Mouse (Mus musculus) lung, embryonic 14.5 days (tissue): ENCODE results near the gene Slc10a4. TPM values are rescaled to one million over a fixed set of nuclear protein-coding genes. Genes with fewer than 3 reads are reported as not detected.

Source experiments
- ATAC-seq: fragments of 200-750 bp; cut with Nextera tagmentation; 2 replicates; pipeline ENCODE4 v1.8.0; 2017; ENCODE audit warnings: mild to moderate bottlenecking, moderate TSS enrichment, moderate library complexity; ENCODE audit not compliant: insufficient read depth
- DNase-seq: peaks from one replicate; pipeline ENCODE4 v3.0.0-alpha.2; 2015
- H3K27ac ChIP-seq: fragments of 300-500 bp; sonication (generic); 2 replicates; pipeline ENCODE4 v1.5.1; 2014; ENCODE audit warnings: low read depth, mild to moderate bottlenecking, moderate library complexity
- H3K27me3 ChIP-seq: fragments of 300-500 bp; sonication (generic); 2 replicates; pipeline ENCODE4 v1.6.1; 2014; ENCODE audit warnings: low read length, control low read depth; ENCODE audit not compliant: insufficient read depth
- H3K36me3 ChIP-seq: fragments of 300-500 bp; sonication (generic); 2 replicates; pipeline ENCODE4 v1.6.1; 2014; ENCODE audit warnings: control low read depth; ENCODE audit not compliant: insufficient read depth
- H3K4me1 ChIP-seq: fragments of 300-500 bp; sonication (generic); 2 replicates; pipeline ENCODE4 v1.6.1; 2014; ENCODE audit warnings: antibody characterized with exemption, control low read depth; ENCODE audit not compliant: insufficient read depth
- H3K4me2 ChIP-seq: fragments of 300-500 bp; sonication (generic); 2 replicates; pipeline ENCODE4 v1.6.1; 2014; ENCODE audit warnings: mild to moderate bottlenecking
- H3K4me3 ChIP-seq: fragments of 300-500 bp; sonication (generic); 2 replicates; pipeline ENCODE4 v1.5.1; 2014; ENCODE audit warnings: low read depth, low read length
- H3K9ac ChIP-seq: fragments of 300-500 bp; sonication (generic); 2 replicates; pipeline ENCODE4 v1.6.1; 2014
- H3K9me3 ChIP-seq: fragments of 300-500 bp; sonication (generic); 2 replicates; pipeline ENCODE4 v1.6.1; 2016; ENCODE audit warnings: low read depth, low read length, control low read depth
- CTCF ChIP-seq: IDR thresholded peaks from 2 replicates; pipeline ENCODE4 v1.5.1; 2016; ENCODE audit warnings: antibody characterized with exemption, low read depth
- WGBS: fragments of 180-500 bp; shearing (Covaris S2); extraction: QIAGEN DNeasy Blood & Tissue Kit; methylation state at CpG from one replicate; pipeline ENCODE4 v1.1.7; 2014; 5-methylcytosine and 5-hydroxymethylcytosine counted together
- polyA plus RNA-seq: library from polyadenylated mRNA; unstranded; fragments of >200 nt; fragmentation: Nextera tagmentation; extraction: Ambion mirVana; gene quantifications from 2 replicates; pipeline ENCODE4 v1.2.1, GENCODE M21; 2014

Gene Slc10a4
- polyA plus RNA-seq, 1 experiment from 2014 or later: 0.28 TPM

DNA sequence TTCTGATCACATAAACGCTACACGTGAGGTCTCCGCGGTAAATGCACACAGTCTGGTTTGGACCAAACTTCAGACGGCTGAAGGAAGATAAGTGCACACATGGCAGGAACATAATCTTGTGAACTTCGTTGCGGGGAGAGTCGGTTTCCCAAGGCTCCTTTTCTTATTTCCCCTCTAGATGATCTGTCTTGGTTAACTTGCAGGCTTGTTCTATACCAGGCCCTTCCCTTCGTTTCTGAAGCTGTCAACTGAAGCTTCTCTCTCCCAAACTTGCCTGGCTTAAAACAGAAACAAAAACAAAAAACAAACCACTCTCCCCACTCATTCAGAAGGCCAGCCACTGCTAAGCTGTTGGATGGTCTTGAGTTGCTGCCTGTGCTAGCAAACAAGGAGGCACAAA is 8.1 kb downstream of the Slc10a4 start:
- Histone ChIP-seq H3K4me3 (no peak overlapping the region), H3K27ac (no peak overlapping the region), H3K4me1 (no peaks in the 10 kb centered on the region), H3K9me3 (no peaks in the 10 kb centered on the region), H3K27me3 (peaks cover 19% of the 10 kb centered on the region), H3K9ac (no peak overlapping the region), H3K36me3 (no peaks in the 10 kb centered on the region), H3K4me2 (no peak overlapping the region)
- TF ChIP-seq CTCF: no peak
- no peak for DNase-seq
- ATAC-seq: no peak
- 44% methylated on average over 9 of the region's 9 CpGs for WGBS

DNA sequence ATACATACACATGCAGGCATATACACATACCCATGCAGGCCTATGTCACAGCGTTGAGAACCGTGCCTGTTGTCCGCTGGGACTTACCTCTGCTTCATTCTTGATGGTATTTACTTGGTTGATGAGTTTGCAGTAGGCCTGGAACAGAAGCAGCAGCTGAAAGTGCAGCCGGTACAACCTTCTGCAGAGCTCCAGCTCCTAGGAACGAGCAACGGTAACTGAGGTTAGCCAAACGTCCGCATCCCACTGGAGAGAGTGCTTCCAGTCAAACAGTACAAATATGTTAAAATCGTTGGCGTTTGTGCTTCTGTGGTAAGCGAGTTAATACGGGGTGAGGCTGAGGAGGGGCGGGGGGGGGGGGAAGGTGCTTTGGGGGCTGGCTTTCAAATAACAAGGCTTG is 17.1 kb downstream of the Slc10a4 start:
- no peak overlapping the region for H3K27ac ChIP-seq
- H3K36me3 ChIP-seq: peaks cover 23% of the 10 kb centered on the region
- H3K4me1 ChIP-seq: no peaks in the 10 kb centered on the region
- H3K9ac ChIP-seq: no peak overlapping the region
- no peak for DNase-seq
- 88% methylated on average over 13 of the region's 13 CpGs for whole genome bisulfite sequencing
- H3K4me2 ChIP-seq: no peak overlapping the region
- TF ChIP-seq CTCF: no peak
- ATAC-seq: no peak
- H3K9me3 ChIP-seq: no peaks in the 10 kb centered on the region
- H3K27me3 ChIP-seq: no peaks in the 10 kb centered on the region
- no peak overlapping the region for H3K4me3 ChIP-seq

DNA sequence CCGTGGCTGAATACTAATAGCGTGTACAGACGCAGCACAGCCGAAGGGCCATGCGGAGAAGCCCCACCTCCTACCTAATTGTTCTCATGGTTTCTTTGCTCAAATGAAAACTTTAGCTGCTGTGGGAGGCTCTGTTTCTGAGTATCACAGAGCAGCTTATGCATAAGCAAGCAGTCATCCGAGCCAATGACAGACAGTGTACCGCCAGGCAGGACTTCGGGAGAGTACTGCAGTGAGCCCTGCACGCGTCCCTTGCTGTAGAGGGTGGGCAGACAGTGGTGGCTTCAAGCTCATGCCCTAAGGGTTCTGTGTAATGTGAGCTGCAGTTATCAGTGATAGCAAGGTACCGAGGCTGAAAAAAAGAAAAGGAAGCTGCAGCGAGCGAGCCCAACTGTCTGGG is 22.0 kb downstream of the Slc10a4 start:
- no peak for TF ChIP-seq CTCF
- Histone ChIP-seq H3K27ac (no peak overlapping the region), H3K9me3 (no peaks in the 10 kb centered on the region), H3K36me3 (peaks cover 41% of the 10 kb centered on the region), H3K4me3 (no peak overlapping the region), H3K27me3 (no peaks in the 10 kb centered on the region), H3K4me2 (peak overlapping the region; percentile 6; the same call in 1 of the 2 replicates), H3K9ac (no peak overlapping the region), H3K4me1 (no peaks in the 10 kb centered on the region)
- 49% methylated on average over 13 of the region's 13 CpGs for WGBS
- DNase-seq: peak; percentile 50
- peak; percentile 71; the same call in 1 of the 2 replicates for ATAC-seq

DNA sequence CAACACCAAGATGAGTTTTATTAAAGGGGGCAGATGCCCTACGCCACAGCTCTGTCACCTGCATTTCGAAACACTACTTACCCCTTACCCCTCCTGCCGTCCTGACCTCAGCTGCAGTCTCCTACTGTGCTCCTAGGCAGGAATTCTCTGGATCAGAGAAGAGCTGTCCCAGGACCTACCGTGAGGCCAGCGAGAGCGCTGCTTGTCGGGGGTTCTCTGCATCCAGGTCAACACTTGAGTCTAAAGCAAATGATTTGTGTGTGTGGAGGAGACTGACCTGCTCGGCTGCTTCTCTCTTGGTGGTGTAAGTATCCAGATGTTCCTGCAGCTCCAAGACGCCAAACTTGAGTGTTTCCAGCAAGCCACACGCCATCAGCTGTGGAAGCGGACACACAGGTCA is 25.8 kb downstream of the Slc10a4 start:
- no peak for ATAC-seq
- Histone ChIP-seq H3K9me3 (no peaks in the 10 kb centered on the region), H3K4me1 (no peaks in the 10 kb centered on the region), H3K4me2 (no peak overlapping the region), H3K9ac (no peak overlapping the region), H3K27ac (no peak overlapping the region), H3K36me3 (peaks cover 48% of the 10 kb centered on the region), H3K27me3 (no peaks in the 10 kb centered on the region), H3K4me3 (no peak overlapping the region)
- TF ChIP-seq CTCF: no peak
- 80% methylated on average over 11 of the region's 11 CpGs for WGBS
- no peak for DNase-seq

- Histone ChIP-seq H3K4me3 (no peak overlapping the region), H3K27ac (no peak overlapping the region), H3K9me3 (no peaks in the 10 kb centered on the region), H3K4me1 (no peaks in the 10 kb centered on the region), H3K4me2 (no peak overlapping the region), H3K36me3 (peaks cover 46% of the 10 kb centered on the region), H3K9ac (no peak overlapping the region), H3K27me3 (no peaks in the 10 kb centered on the region)
- ATAC-seq (no peak), DNase-seq (no peak)
- no peak for TF ChIP-seq CTCF
- 99% methylated on average over 2 of the region's 2 CpGs for WGBS
Measured at GRCm38 (mm10) chr5:73044055-73044454, 37.4 kb downstream of the Slc10a4 start.

GRCm38 (mm10) chr5:73047651-73048245 is 41.1 kb downstream of the Slc10a4 start:
- Histone ChIP-seq H3K9ac (no peak overlapping the region), H3K27me3 (no peaks in the 10 kb centered on the region), H3K4me1 (no peaks in the 10 kb centered on the region), H3K9me3 (no peaks in the 10 kb centered on the region), H3K4me3 (no peak overlapping the region), H3K36me3 (peaks cover 70% of the 10 kb centered on the region), H3K4me2 (no peak overlapping the region), H3K27ac (no peak overlapping the region)
- DNase-seq (no peak), ATAC-seq (no peak)
- no peak for TF ChIP-seq CTCF
- WGBS: 61% methylated on average over 7 of the region's 7 CpGs

GRCm38 (mm10) chr5:73053933-73054332 is 47.2 kb downstream of the Slc10a4 start:
- Histone ChIP-seq H3K9ac (no peak overlapping the region), H3K4me1 (no peaks in the 10 kb centered on the region), H3K4me2 (no peak overlapping the region), H3K27me3 (no peaks in the 10 kb centered on the region), H3K4me3 (no peak overlapping the region), H3K9me3 (no peaks in the 10 kb centered on the region), H3K36me3 (peaks cover 78% of the 10 kb centered on the region), H3K27ac (no peak overlapping the region)
- DNase-seq (no peak), ATAC-seq (no peak)
- no peak for TF ChIP-seq CTCF
- 90% methylated on average over 8 of the region's 8 CpGs for WGBS
